Mouse (Mus musculus) liver, embryonic 11.5 days (tissue): ENCODE data around the gene Cntnap2. TPM values are rescaled to one million over a fixed set of nuclear protein-coding genes. Genes with fewer than 3 reads are reported as not detected.
A peak's percentile ranks its signal among the peaks of the same experiment; 100 is the strongest.

Experiments used
- ATAC-seq: fragments of 200-750 bp; cut with Nextera tagmentation; replicated peaks from 2 replicates; pipeline ENCODE4 v1.8.0; 2017; ENCODE audit warnings: moderate number of reproducible peaks, mild to moderate bottlenecking, moderate TSS enrichment, moderate library complexity; ENCODE audit not compliant: low FRiP score
- DNase-seq: peaks from one replicate; pipeline ENCODE4 v3.0.0-alpha.2; 2017; ENCODE audit warnings: low spot score
- H3K27ac ChIP-seq: fragments of 300-500 bp; sonication (generic); 2 replicates; pipeline ENCODE4 v1.5.1; 2014; ENCODE audit warnings: mild to moderate bottlenecking, low read depth, low read length, control low read depth
- H3K27me3 ChIP-seq: fragments of 300-500 bp; sonication (generic); replicated peaks from 2 replicates; pipeline ENCODE4 v1.6.1; 2014; ENCODE audit warnings: low read length, mixed read lengths; ENCODE audit not compliant: control insufficient read depth, insufficient read depth
- H3K36me3 ChIP-seq: fragments of 300-500 bp; sonication (generic); 2 replicates; pipeline ENCODE4 v1.6.1; 2014; ENCODE audit warnings: mild to moderate bottlenecking, low read length, moderate library complexity, mixed read lengths; ENCODE audit not compliant: control insufficient read depth, insufficient read depth
- H3K4me1 ChIP-seq: fragments of 300-500 bp; sonication (generic); replicated peaks from 2 replicates; pipeline ENCODE4 v1.6.1; 2014; ENCODE audit warnings: low read length, mixed read lengths; ENCODE audit not compliant: control insufficient read depth, insufficient read depth
- H3K4me2 ChIP-seq: fragments of 300-500 bp; sonication (generic); 2 replicates; pipeline ENCODE4 v1.6.1; 2014; ENCODE audit warnings: mild to moderate bottlenecking, control low read depth, moderate library complexity
- H3K4me3 ChIP-seq: fragments of 300-500 bp; sonication (generic); 2 replicates; pipeline ENCODE4 v1.5.1; 2014; ENCODE audit warnings: low read depth, low read length, control low read depth
- H3K9ac ChIP-seq: fragments of 300-500 bp; sonication (generic); 2 replicates; pipeline ENCODE4 v1.6.1; 2014; ENCODE audit warnings: low read depth, low read length, control low read depth
- H3K9me3 ChIP-seq: fragments of 300-500 bp; sonication (generic); 2 replicates; pipeline ENCODE4 v1.6.1; 2016; ENCODE audit warnings: low read length, inconsistent platforms, mixed read lengths; ENCODE audit not compliant: control insufficient read depth
- WGBS: fragments of 180-500 bp; shearing (Covaris S2); extraction: QIAGEN DNeasy Blood & Tissue Kit; methylation state at CpG from one replicate; pipeline ENCODE4 v1.1.7; 2014; 5-methylcytosine and 5-hydroxymethylcytosine counted together
- polyA plus RNA-seq: library from polyadenylated mRNA; unstranded; fragments of >200 nt; fragmentation: Nextera tagmentation; extraction: Ambion mirVana; gene quantifications from 2 replicates; pipeline ENCODE4 v1.2.1, GENCODE M21; 2014

The Cntnap2 gene
- polyA plus RNA-seq, 1 experiment from 2014 or later, result 1.2 TPM

GRCm38 (mm10) chr6:45271537-45271936 lies 212.4 kb downstream of the Cntnap2 start:
- Histone ChIP-seq H3K4me2 (no peak overlapping the region), H3K9me3 (no peaks in the 10 kb centered on the region), H3K27me3 (no peaks in the 10 kb centered on the region), H3K36me3 (no peaks in the 10 kb centered on the region), H3K4me1 (no peaks in the 10 kb centered on the region), H3K27ac (no peak overlapping the region), H3K4me3 (no peak overlapping the region), H3K9ac (no peak overlapping the region)
- ATAC-seq (no peak), DNase-seq (no peak)
- WGBS, result 45% methylated on average over 2 of the region's 2 CpGs

- WGBS, result 36% methylated on average over 1 of the region's 1 CpGs
- H3K9me3 ChIP-seq, result no peaks in the 10 kb centered on the region
- no peaks in the 10 kb centered on the region for H3K27me3 ChIP-seq
- H3K4me1 ChIP-seq, result no peaks in the 10 kb centered on the region
- H3K9ac ChIP-seq, result no peak overlapping the region
- no peak overlapping the region for H3K4me3 ChIP-seq
- no peaks in the 10 kb centered on the region for H3K36me3 ChIP-seq
- no peak for ATAC-seq
- no peak overlapping the region for H3K4me2 ChIP-seq
- H3K27ac ChIP-seq, result no peak overlapping the region
- DNase-seq, result no peak
Observed at GRCm38 (mm10) chr6:45273259-45273775, 214.2 kb downstream of the Cntnap2 start.

GRCm38 (mm10) chr6:45290154-45290553 lies 231.0 kb downstream of the Cntnap2 start:
- Histone ChIP-seq H3K4me2 (no peak overlapping the region), H3K36me3 (no peaks in the 10 kb centered on the region), H3K9ac (no peak overlapping the region), H3K4me1 (no peaks in the 10 kb centered on the region), H3K27ac (no peak overlapping the region), H3K4me3 (no peak overlapping the region), H3K9me3 (no peaks in the 10 kb centered on the region), H3K27me3 (no peaks in the 10 kb centered on the region)
- ATAC-seq (no peak), DNase-seq (no peak)
- 91% methylated on average over 1 of the region's 1 CpGs for WGBS

- no peak overlapping the region for H3K9ac ChIP-seq
- H3K4me3 ChIP-seq, result no peak overlapping the region
- no peaks in the 10 kb centered on the region for H3K4me1 ChIP-seq
- no peaks in the 10 kb centered on the region for H3K27me3 ChIP-seq
- DNase-seq (no peak), ATAC-seq (no peak)
- H3K36me3 ChIP-seq, result no peaks in the 10 kb centered on the region
- H3K4me2 ChIP-seq, result no peak overlapping the region
- WGBS, result 90% methylated on average over 3 of the region's 3 CpGs
- H3K9me3 ChIP-seq, result no peaks in the 10 kb centered on the region
- H3K27ac ChIP-seq, result no peak overlapping the region
Observed at GRCm38 (mm10) chr6:45317455-45317854, 258.3 kb downstream of the Cntnap2 start.

- Histone ChIP-seq H3K27ac (no peak overlapping the region), H3K4me2 (no peak overlapping the region), H3K27me3 (no peaks in the 10 kb centered on the region), H3K9me3 (no peaks in the 10 kb centered on the region), H3K4me3 (no peak overlapping the region), H3K9ac (no peak overlapping the region), H3K36me3 (no peaks in the 10 kb centered on the region), H3K4me1 (no peaks in the 10 kb centered on the region)
- DNase-seq (peak; percentile 38), ATAC-seq (no peak)
- 1% methylated on average over 2 of the region's 2 CpGs for WGBS
Observed at GRCm38 (mm10) chr6:45323505-45323904, 264.3 kb downstream of the Cntnap2 start.

GRCm38 (mm10) chr6:45327952-45328485 lies 268.9 kb downstream of the Cntnap2 start:
- DNase-seq (no peak), ATAC-seq (no peak)
- no peak overlapping the region for H3K4me3 ChIP-seq
- H3K36me3 ChIP-seq, result no peaks in the 10 kb centered on the region
- WGBS, result 90% methylated on average over 3 of the region's 3 CpGs
- H3K4me1 ChIP-seq, result no peaks in the 10 kb centered on the region
- no peaks in the 10 kb centered on the region for H3K27me3 ChIP-seq
- no peak overlapping the region for H3K4me2 ChIP-seq
- H3K27ac ChIP-seq, result no peak overlapping the region
- H3K9me3 ChIP-seq, result no peaks in the 10 kb centered on the region
- no peak overlapping the region for H3K9ac ChIP-seq

GRCm38 (mm10) chr6:45345396-45345795 lies 286.2 kb downstream of the Cntnap2 start:
- Histone ChIP-seq H3K4me3 (no peak overlapping the region), H3K4me2 (no peak overlapping the region), H3K4me1 (no peaks in the 10 kb centered on the region), H3K27me3 (no peaks in the 10 kb centered on the region), H3K9me3 (no peaks in the 10 kb centered on the region), H3K36me3 (no peaks in the 10 kb centered on the region), H3K9ac (no peak overlapping the region), H3K27ac (no peak overlapping the region)
- DNase-seq (no peak), ATAC-seq (no peak)
- WGBS, result 52% methylated on average over 2 of the region's 2 CpGs

GRCm38 (mm10) chr6:45345953-45346352 lies 286.8 kb downstream of the Cntnap2 start:
- ATAC-seq (no peak), DNase-seq (no peak)
- Histone ChIP-seq H3K36me3 (no peaks in the 10 kb centered on the region), H3K9me3 (no peaks in the 10 kb centered on the region), H3K4me1 (no peaks in the 10 kb centered on the region), H3K27me3 (no peaks in the 10 kb centered on the region), H3K4me2 (no peak overlapping the region), H3K4me3 (no peak overlapping the region), H3K9ac (no peak overlapping the region), H3K27ac (no peak overlapping the region)

- ATAC-seq, result no peak
Observed at GRCm38 (mm10) chr6:45366442-45366841, 307.3 kb downstream of the Cntnap2 start.

More at GRCm38 (mm10) chr6:45366442-45366841, 307.3 kb downstream of the Cntnap2 start:
- H3K4me3 ChIP-seq, result no peak overlapping the region
- H3K9me3 ChIP-seq, result no peaks in the 10 kb centered on the region
- WGBS, result 17% methylated on average over 1 of the region's 1 CpGs
- no peaks in the 10 kb centered on the region for H3K27me3 ChIP-seq
- no peak overlapping the region for H3K9ac ChIP-seq
- H3K36me3 ChIP-seq, result no peaks in the 10 kb centered on the region
- no peak for DNase-seq
- no peak overlapping the region for H3K4me2 ChIP-seq
- no peaks in the 10 kb centered on the region for H3K4me1 ChIP-seq
- H3K27ac ChIP-seq, result no peak overlapping the region
